Mouse (Mus musculus): ENCODE data around the gene Dag1.

- TF ChIP-seq CTCF (IDR thresholded peaks at IDR 0.05; ENCODE audit: control insufficient read depth, insufficient read depth, insufficient replicate concordance, low read depth, low read length) (no peak), POLR2A (IDR thresholded peaks at IDR 0.05; ENCODE audit: control insufficient read depth, low read depth, low read length) (no peak)
Measured at GRCm38 (mm10) chr9:108244540-108244939, 19.2 kb downstream of the Dag1 start.

Measured in testis, adult 2 months (tissue).